Mouse (Mus musculus) CH12.LX (cell line): ENCODE data around the gene Ptges3. TPM values are rescaled to one million over a fixed set of nuclear protein-coding genes. Genes with fewer than 3 reads are reported as not detected.

Experiments
- DNase-seq: peaks from one replicate; pipeline ENCODE4 v3.0.0-alpha.2; 2013; ENCODE audit errors: extremely low read depth
- H3K27ac ChIP-seq: 2 replicates; pipeline ENCODE4 v1.5.1; 2012; ENCODE audit warnings: low read depth, mild to moderate bottlenecking, control low read depth, moderate library complexity; ENCODE audit not compliant: insufficient read depth
- H3K27me3 ChIP-seq: replicated peaks from 2 replicates; pipeline ENCODE3; 2012; ENCODE audit warnings: inconsistent platforms
- H3K36me3 ChIP-seq, 2 experiments: replicated peaks in 1 of 2; 2 replicates each; pipeline versions ENCODE3 to v1.6.1; 2012; ENCODE audit warnings: inconsistent platforms in 1 of 2, low read length in 1 of 2, mild to moderate bottlenecking in 1 of 2, mixed read lengths in 1 of 2, moderate library complexity in 1 of 2; ENCODE audit not compliant: control insufficient read depth in 1 of 2, insufficient read depth in 1 of 2
- H3K4me1 ChIP-seq, 2 experiments: 2 replicates each; pipeline ENCODE4 v1.6.1; 2012; ENCODE audit warnings: inconsistent platforms in 1 of 2, moderate library complexity in 1 of 2; ENCODE audit not compliant: insufficient read depth in 2 of 2, control insufficient read depth in 1 of 2
- H3K4me2 ChIP-seq: 2 replicates; pipeline ENCODE4 v1.6.1; 2012; ENCODE audit warnings: low read depth, mild to moderate bottlenecking, control low read depth; ENCODE audit not compliant: poor library complexity, insufficient read depth, severe bottlenecking
- H3K4me3 ChIP-seq, 3 experiments: fragments of 150-350 bp in 1 of 3; sonication (generic) in 1 of 3; replicated peaks in 1 of 3; 2 replicates each; pipeline versions ENCODE3 to v1.5.1; 2011 to 2012; ENCODE audit warnings: low read depth in 2 of 3, low read length in 2 of 3, mild to moderate bottlenecking in 2 of 3, moderate library complexity in 2 of 3, control low read depth in 1 of 3, improper control_type of control experiment in 1 of 3, inconsistent platforms in 1 of 3, mixed read lengths in 1 of 3; ENCODE audit not compliant: poor library complexity in 1 of 3
- H3K79me2 ChIP-seq: replicated peaks from 2 replicates; pipeline ENCODE4 v1.6.1; 2012; ENCODE audit warnings: mild to moderate bottlenecking, moderate library complexity; ENCODE audit not compliant: control insufficient read depth, poor library complexity, insufficient read depth, severe bottlenecking; ENCODE audit errors: extremely low read depth
- H3K9ac ChIP-seq: 2 replicates; pipeline ENCODE4 v1.6.1; 2012; ENCODE audit warnings: low read depth, mild to moderate bottlenecking, control low read depth, moderate library complexity; ENCODE audit not compliant: insufficient read depth
- H3K9me3 ChIP-seq: replicated peaks from 2 replicates; pipeline ENCODE3; 2012; ENCODE audit warnings: low read length, inconsistent platforms, mixed read lengths
- BHLHE40 ChIP-seq: IDR thresholded peaks from 2 replicates; pipeline ENCODE4 v1.6.1; 2011; ENCODE audit warnings: mild to moderate bottlenecking, low read depth, low read length, improper control_type of control experiment
- CHD2 ChIP-seq: IDR thresholded peaks from 2 replicates; pipeline ENCODE4 v1.6.1; 2011; ENCODE audit warnings: low read length, improper control_type of control experiment
- CTCF ChIP-seq, 2 experiments: IDR thresholded peaks in 1 of 2; conservative IDR thresholded peaks in 1 of 2; 2 replicates each; pipeline ENCODE4 v1.5.1; 2011 to 2012; ENCODE audit warnings: low read depth in 2 of 2, low read length in 2 of 2, improper control_type of control experiment in 1 of 2, inconsistent platforms in 1 of 2, mild to moderate bottlenecking in 1 of 2, moderate library complexity in 1 of 2
- E2F4 ChIP-seq: IDR thresholded peaks from 2 replicates; pipeline ENCODE4 v1.6.1; 2011; ENCODE audit warnings: low read depth, low read length, improper control_type of control experiment; ENCODE audit not compliant: insufficient replicate concordance
- ELF1 ChIP-seq: IDR thresholded peaks from 2 replicates; pipeline ENCODE4 v1.6.1; 2014; ENCODE audit warnings: low read depth, mild to moderate bottlenecking, inconsistent platforms, low read length, improper control_type of control experiment
- EP300 ChIP-seq: IDR thresholded peaks from 2 replicates; pipeline ENCODE4 v1.6.1; 2011; ENCODE audit warnings: low read length, improper control_type of control experiment
- IRF4 ChIP-seq: IDR thresholded peaks from 2 replicates; pipeline ENCODE4 v1.6.1; 2014; ENCODE audit warnings: low read depth, mild to moderate bottlenecking, inconsistent platforms, low read length, improper control_type of control experiment
- JUND ChIP-seq: conservative IDR thresholded peaks from 2 replicates; pipeline ENCODE4 v1.6.1; 2011; ENCODE audit warnings: low read depth, low read length, improper control_type of control experiment
- MAFK ChIP-seq: IDR thresholded peaks from 2 replicates; pipeline ENCODE4 v1.6.1; 2011; ENCODE audit warnings: low read length, improper control_type of control experiment; ENCODE audit not compliant: insufficient replicate concordance
- MAX ChIP-seq: IDR thresholded peaks from 2 replicates; pipeline ENCODE4 v1.6.1; 2011; ENCODE audit warnings: low read length, improper control_type of control experiment
- MEF2A ChIP-seq: IDR thresholded peaks from 2 replicates; pipeline ENCODE4 v1.6.1; 2014; ENCODE audit warnings: low read depth, mild to moderate bottlenecking, inconsistent platforms, low read length, improper control_type of control experiment, borderline replicate concordance
- MYC ChIP-seq: IDR thresholded peaks from 2 replicates; pipeline ENCODE4 v1.6.1; 2011; ENCODE audit warnings: low read depth, mild to moderate bottlenecking, improper control_type of control experiment, low read length
- PAX5 ChIP-seq: IDR thresholded peaks from 2 replicates; pipeline ENCODE4 v1.6.1; 2012; ENCODE audit warnings: low read length, inconsistent platforms, mixed read lengths
- POLR2A ChIP-seq: IDR thresholded peaks from 2 replicates; pipeline ENCODE4 v1.6.1; 2011; ENCODE audit warnings: low read depth, mild to moderate bottlenecking, improper control_type of control experiment, low read length
- POLR2AphosphoS2 ChIP-seq: IDR thresholded peaks from 2 replicates; pipeline ENCODE4 v1.6.1; 2011; ENCODE audit warnings: low read depth, low read length, improper control_type of control experiment
- RCOR1 ChIP-seq: conservative IDR thresholded peaks from 2 replicates; pipeline ENCODE4 v1.6.1; 2012; ENCODE audit warnings: low read depth, mild to moderate bottlenecking, inconsistent platforms, low read length, improper control_type of control experiment
- SIN3A ChIP-seq: IDR thresholded peaks from 2 replicates; pipeline ENCODE4 v1.6.1; 2012; ENCODE audit warnings: low read length, improper control_type of control experiment, inconsistent platforms
- SMC3 ChIP-seq: IDR thresholded peaks from 2 replicates; pipeline ENCODE4 v1.6.1; 2011; ENCODE audit warnings: low read depth, low read length, improper control_type of control experiment
- TCF12 ChIP-seq: IDR thresholded peaks from 2 replicates; pipeline ENCODE4 v1.6.1; 2014; ENCODE audit warnings: low read depth, mild to moderate bottlenecking, inconsistent platforms, low read length, improper control_type of control experiment
- UBTF ChIP-seq: IDR thresholded peaks from 2 replicates; pipeline ENCODE4 v1.6.1; 2012; ENCODE audit warnings: low read depth, mild to moderate bottlenecking, inconsistent platforms, low read length, improper control_type of control experiment, moderate library complexity
- USF1 ChIP-seq: IDR thresholded peaks from 2 replicates; pipeline ENCODE4 v1.6.1; 2014; ENCODE audit warnings: low read depth, mild to moderate bottlenecking, inconsistent platforms, low read length, improper control_type of control experiment
- USF2 ChIP-seq: conservative IDR thresholded peaks from 2 replicates; pipeline ENCODE4 v1.6.1; 2011; ENCODE audit warnings: low read depth, low read length, improper control_type of control experiment
- ZC3H11A ChIP-seq: IDR thresholded peaks from 2 replicates; pipeline ENCODE4 v1.6.1; 2012; ENCODE audit warnings: low read depth, mild to moderate bottlenecking, inconsistent platforms, low read length, improper control_type of control experiment
- ZKSCAN1 ChIP-seq: IDR thresholded peaks from 2 replicates; pipeline ENCODE4 v1.6.1; 2012; ENCODE audit warnings: low read depth, inconsistent platforms, low read length, improper control_type of control experiment, borderline replicate concordance
- ZNF384 ChIP-seq: IDR thresholded peaks from 2 replicates; pipeline ENCODE4 v1.6.1; 2012; ENCODE audit warnings: low read depth, low read length, improper control_type of control experiment, inconsistent platforms
- dilution Hi-C: fragments of 300-500 bp; cut with MboI; formaldehyde crosslinking; loops from 2 replicates; pipeline ENCODE4 v1.14.3; 2020; ENCODE audit warnings: low sequenced_read_pairs; ENCODE audit not compliant: extremely low pct_unique_long_range_greater_than_20kb, extremely low pct_ligation_motif_present
- in situ Hi-C: fragments of 300-500 bp; cut with MboI; formaldehyde crosslinking; loops from 3 replicates; pipeline ENCODE4 v1.14.3; 2019; ENCODE audit warnings: low sequenced_read_pairs, low pct_ligation_motif_present, low pct_unique_long_range_greater_than_20kb, mixed read lengths
- polyA plus RNA-seq: library from polyadenylated mRNA; unstranded; fragments of >175 nt; gene quantifications from 2 replicates; pipeline ENCODE4 v1.2.1, GENCODE M21; 2012; ENCODE audit warnings: low read depth; ENCODE audit not compliant: insufficient read length
- total RNA-seq, 2 experiments: library from RNA; depleted of rRNA; stranded (reverse); fragments of 300-350 nt in 1 of 2; fragments of >200 nt in 1 of 2; gene quantifications; 2 replicates each; pipeline ENCODE4 v1.2.3; 2012 to 2014

Gene Ptges3
- total and polyA plus RNA-seq, 3 experiments: 124 to 274 (median 196) TPM

DNA sequence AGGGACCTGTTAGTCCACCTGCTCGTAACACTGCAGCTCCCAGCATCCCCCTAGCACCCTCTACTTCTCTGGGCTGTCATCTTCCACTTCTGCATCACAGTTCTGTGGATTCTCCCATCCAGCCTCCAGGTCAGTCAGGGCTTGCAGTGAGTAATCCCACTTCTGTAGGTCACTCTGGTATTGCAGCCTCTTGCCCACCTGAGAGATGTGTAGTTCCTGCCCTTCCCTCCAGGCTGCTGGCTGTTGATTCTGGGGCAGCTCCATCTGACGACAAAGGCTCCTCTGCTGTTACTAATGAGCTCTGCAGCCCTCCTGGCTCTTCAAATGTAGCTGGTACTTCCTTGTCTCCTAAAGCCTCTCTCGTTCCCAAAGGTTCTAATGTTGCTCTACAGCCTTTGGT lies 18.9 kb upstream of the Ptges3 start:
- no peaks in the 10 kb centered on the region for H3K9me3 ChIP-seq
- no peak overlapping the region for H3K4me2 ChIP-seq
- in situ Hi-C loops (no loop called here), dilution Hi-C loops (no loop called here)
- no peak overlapping the region for H3K4me3 ChIP-seq
- peaks cover 92% of the 10 kb centered on the region for H3K79me2 ChIP-seq
- H3K36me3 ChIP-seq: peaks cover 43 to 75% of the 10 kb centered on the region in 2 experiments
- no peak for DNase-seq
- H3K9ac ChIP-seq: no peak overlapping the region
- H3K4me1 ChIP-seq: peaks cover 13 to 60% of the 10 kb centered on the region in 2 experiments
- TF ChIP-seq ELF1 (no peak), MAFK (no peak), SIN3A (no peak), CTCF (conservative IDR thresholded peaks at IDR 0.05 in 1 of 2, IDR thresholded peaks at IDR 0.05 in 1 of 2; ENCODE audit: low read depth in 2 of 2, low read length in 2 of 2) (no peak), TCF12 (no peak), EP300 (no peak), POLR2AphosphoS2 (no peak), ZKSCAN1 (no peak), RCOR1 (no peak), MYC (no peak), ZC3H11A (no peak), E2F4 (no peak), UBTF (no peak)
- H3K27ac ChIP-seq: peak overlapping the region; percentile 10; the same call in 1 of the 2 replicates
- H3K27me3 ChIP-seq: no peaks in the 10 kb centered on the region

DNA sequence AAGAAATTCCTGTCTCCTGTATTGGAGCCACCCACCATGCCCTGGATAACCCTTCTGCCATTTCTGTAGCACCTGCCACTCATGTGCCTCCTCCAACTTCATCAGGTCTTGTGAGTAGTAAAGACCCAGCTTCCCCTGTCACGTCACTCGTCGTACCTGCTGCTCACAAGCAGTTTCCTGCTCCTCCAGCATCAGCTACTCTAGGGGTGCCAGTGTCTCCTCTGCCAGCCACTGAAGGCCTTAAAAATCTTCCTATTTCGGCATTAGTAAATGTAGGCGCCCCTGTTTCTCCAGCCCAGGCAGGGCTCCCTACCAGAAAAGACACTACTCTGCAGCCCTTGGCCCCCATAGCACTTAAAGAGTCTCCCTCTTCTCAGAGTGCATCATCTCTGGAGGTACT lies 18.5 kb upstream of the Ptges3 start:
- in situ Hi-C loops: no loop called here
- dilution Hi-C loops: no loop called here
- Histone ChIP-seq H3K4me1 (peaks cover 13 to 62% of the 10 kb centered on the region in 2 experiments), H3K9ac (no peak overlapping the region), H3K79me2 (peaks cover 95% of the 10 kb centered on the region), H3K4me3 (no peak overlapping the region), H3K27me3 (no peaks in the 10 kb centered on the region), H3K27ac (no peak overlapping the region), H3K4me2 (no peak overlapping the region), H3K9me3 (no peaks in the 10 kb centered on the region), H3K36me3 (peaks cover 46 to 80% of the 10 kb centered on the region in 2 experiments)
- DNase-seq: no peak
- TF ChIP-seq POLR2A (no peak), ELF1 (no peak), UBTF (no peak), PAX5 (no peak), MYC (no peak), SMC3 (no peak), IRF4 (no peak), USF2 (no peak), JUND (no peak), BHLHE40 (no peak), ZC3H11A (no peak), MEF2A (no peak), MAX (no peak), USF1 (no peak), CHD2 (no peak), POLR2AphosphoS2 (no peak), ZNF384 (no peak), MAFK (no peak), CTCF (conservative IDR thresholded peaks at IDR 0.05 in 1 of 2, IDR thresholded peaks at IDR 0.05 in 1 of 2; ENCODE audit: low read depth in 2 of 2, low read length in 2 of 2) (no peak)
